ENCODE assay signal across 10 mouse cellular contexts in genomic region chr19:41313663-41314062, GRCm38 (mm10). TPM values are rescaled to one million over a fixed set of nuclear protein-coding genes. Genes with fewer than 3 reads are reported as not detected.
DNase-seq lines count a peak whose midpoint lies in the region; ATAC-seq and TF ChIP-seq lines count a peak whose summit lies in the region.
"Had no signal": no experiment of that assay in that cellular context is flagged by ENCODE, and none has a peak within 500 bp of the region (broad histone marks: within the 10 kb centered on the region; RNA-seq: fewer than 3 reads in every experiment).

No protein-coding gene starts in this region.

- intact Hi-C loops in left cerebral cortex, adult 2 months (cut with DNase I): no loop called here

- H3K36me3 ChIP-seq in forebrain, embryonic 13.5 days (ENCODE audit: poor library complexity, severe bottlenecking): no peaks in the 10 kb centered on the region
- no peaks in the 10 kb centered on the region for H3K36me3 ChIP-seq in heart, embryonic 11.5 days (ENCODE audit: control insufficient read depth, insufficient read depth, low read length)
- H3K36me3 ChIP-seq: embryonic facial prominence, embryonic 12.5 days; hindbrain, embryonic 10.5 days had no signal

- no peak for ATAC-seq in forebrain, embryonic 13.5 days
- ATAC-seq in heart, embryonic 11.5 days (replicated peaks; ENCODE audit: insufficient number of reproducible peaks, low FRiP score, low TSS enrichment): no peak
- ATAC-seq in megakaryocyte-erythroid progenitor cell, adult 5-6 weeks (replicated peaks; ENCODE audit: low FRiP score, low TSS enrichment, poor library complexity, severe bottlenecking): no peak

- no peak overlapping the region for H3K4me2 ChIP-seq in forebrain, embryonic 13.5 days
- no peak overlapping the region for H3K4me2 ChIP-seq in heart, embryonic 11.5 days
- H3K4me2 ChIP-seq: embryonic facial prominence, embryonic 12.5 days had no signal

- H3K9ac ChIP-seq in forebrain, embryonic 13.5 days: no peak overlapping the region
- no peak overlapping the region for H3K9ac ChIP-seq in heart, embryonic 11.5 days (ENCODE audit: low read depth, low read length)
- H3K9ac ChIP-seq: embryonic facial prominence, embryonic 12.5 days had no signal

- no peak overlapping the region for H3K27ac ChIP-seq in left cerebral cortex, adult 2 months
- H3K27ac ChIP-seq in forebrain, embryonic 13.5 days: no peak overlapping the region
- H3K27ac ChIP-seq in heart, embryonic 11.5 days (ENCODE audit: low read depth, low read length): no peak overlapping the region
- H3K27ac ChIP-seq: embryonic facial prominence, embryonic 12.5 days; hindbrain, embryonic 10.5 days had no signal

- 0 out of 2 replicates have a peak, but pooled peaks cover 8% of the 10 kb centered on the region for H3K4me1 ChIP-seq in forebrain, embryonic 13.5 days
- peaks cover 5% of the 10 kb centered on the region for H3K4me1 ChIP-seq in heart, embryonic 11.5 days (ENCODE audit: control insufficient read depth, insufficient read depth, low read length)

- TF ChIP-seq CTCF in left cerebral cortex, adult 2 months (IDR thresholded peaks at IDR 0.05): peak; percentile 66

- H3K9me3 ChIP-seq in forebrain, embryonic 13.5 days (replicated peaks): no peaks in the 10 kb centered on the region
- no peaks in the 10 kb centered on the region for H3K9me3 ChIP-seq in heart, embryonic 11.5 days (replicated peaks; ENCODE audit: control insufficient read depth, low read length)
- H3K9me3 ChIP-seq: embryonic facial prominence, embryonic 12.5 days; hindbrain, embryonic 10.5 days had no signal

- WGBS in forebrain, embryonic 13.5 days: 21% methylated on average over 6 of the region's 6 CpGs
- 21% methylated on average over 6 of the region's 6 CpGs for WGBS in heart, embryonic 11.5 days (ENCODE audit: insufficient replicate concordance)

- H3K27me3 ChIP-seq in forebrain, embryonic 13.5 days: no peaks in the 10 kb centered on the region; the same call in 1 of the 2 replicates
- H3K27me3 ChIP-seq in heart, embryonic 11.5 days (ENCODE audit: control insufficient read depth, insufficient read depth, low read length): peaks cover 3% of the 10 kb centered on the region
- H3K27me3 ChIP-seq: embryonic facial prominence, embryonic 12.5 days had no signal

- H3K4me3 ChIP-seq in left cerebral cortex, adult 2 months: no peak overlapping the region
- no peak overlapping the region for H3K4me3 ChIP-seq in forebrain, embryonic 13.5 days
- H3K4me3 ChIP-seq in heart, embryonic 11.5 days (ENCODE audit: low read depth, low read length): no peak overlapping the region
- H3K4me3 ChIP-seq: embryonic facial prominence, embryonic 12.5 days; hindbrain, embryonic 10.5 days had no signal

- no peak for DNase-seq in left cerebral cortex, adult 2 months (ENCODE audit: extremely low spot score in 1 of 2, low spot score in 2 of 2)
- DNase-seq in left cerebral cortex, adult 11 months (ENCODE audit: low spot score): no peak
- DNase-seq in ES-CJ7 (ENCODE audit: low read depth, low spot score): peak; percentile 13
- DNase-seq in brain, adult 2 months (ENCODE audit: low read depth, low spot score): peak; percentile 37
- peak; percentile 33 to 39 for DNase-seq in natural killer cell, adult 2 months (ENCODE audit: low spot score in 2 of 2)

RNA-seq across cellular contexts. Expression of gene Tm9sf3, which starts 49.9 kb away (rescaled TPM):
- total RNA-seq in left cerebral cortex, adult 2 months (2021): 100 to 1,000 TPM; 130 to 135 TPM
- polyA plus RNA-seq in forebrain, embryonic 13.5 days (2015; fragmentation: Nextera tagmentation; extraction: Ambion mirVana): 81.3 and 84.2 TPM in 2 replicates
- polyA plus RNA-seq in heart, embryonic 11.5 days (2014; fragmentation: Nextera tagmentation; extraction: Ambion mirVana): 92.1 and 135 TPM in 2 replicates
- 59.1 and 63.9 TPM in 2 replicates for total RNA-seq in megakaryocyte-erythroid progenitor cell, adult 5-6 weeks (2014; fragmentation: Nextera tagmentation)
- total RNA-seq in megakaryocyte-erythroid progenitor cell, adult 5-6 weeks (2017): 180 and 214 TPM in 2 replicates

Comparison
In these comparisons a context has a peak if more than half of its experiments do, and no peak if none do; other contexts are left out.
1. DNase-seq: peak in ES-CJ7 (single experiment), brain, adult 2 months (single experiment) and natural killer cell, adult 2 months (2 of 2); none in left cerebral cortex, adult 2 months (0 of 2) and left cerebral cortex, adult 11 months (single experiment).